Mouse (Mus musculus): ENCODE measurements around the gene Gm3278. TPM values are rescaled to one million over a fixed set of nuclear protein-coding genes. Genes with fewer than 3 reads are reported as not detected.
"Not testable (repeated sequence)": the region's sequence is repeated elsewhere in the genome, so short reads cannot be mapped to it uniquely, and the experiment has no call there.

The Gm3278 gene
- polyA plus RNA-seq (2016; fragmentation: Nextera tagmentation; extraction: Ambion mirVana) = not detected in 2 replicates

- not testable (repeated sequence) for H3K36me3 ChIP-seq; H3K4me1 ChIP-seq (replicated peaks); H3K27me3 ChIP-seq; ATAC-seq (ENCODE audit: insufficient number of reproducible peaks, insufficient read depth, low FRiP score, low TSS enrichment, low read depth); H3K27ac ChIP-seq; H3K4me2 ChIP-seq; H3K9me3 ChIP-seq; H3K4me3 ChIP-seq (replicated peaks); H3K9ac ChIP-seq (replicated peaks)
- WGBS = 71% methylated on average over 1 of the region's 3 CpGs
Observed at GRCm38 (mm10) chr14:4892116-4892515, at the start of gene Gm3278. Gene Gm3278, plus strand, starts transcription at chr14:4892416.

- not testable (repeated sequence) for H3K36me3 ChIP-seq; H3K27ac ChIP-seq; H3K9me3 ChIP-seq; H3K27me3 ChIP-seq; H3K4me1 ChIP-seq (replicated peaks); ATAC-seq (ENCODE audit: insufficient number of reproducible peaks, insufficient read depth, low FRiP score, low TSS enrichment, low read depth)
- 10% methylated on average over 39 of the region's 59 CpGs for WGBS
- peak within 1 kb of the TSS; percentile 50; the same call in 1 of the 2 replicates for H3K9ac ChIP-seq (replicated peaks)
- peak within 1 kb of the TSS; percentile 55 for H3K4me2 ChIP-seq
- H3K4me3 ChIP-seq (replicated peaks) = peak within 1 kb of the TSS; percentile 40
Observed at GRCm38 (mm10) chr14:4855299-4855980, 36.8 kb upstream of the Gm3278 start, which contains the start of gene Gm3264. Gene Gm3264, plus strand, starts transcription at chr14:4855576.

Other genes with a start within 250 kb of the Gm3278 start
- not detected in 2 replicates for gene Gm3239, start 228.2 kb upstream of the Gm3278 start, polyA plus RNA-seq (2016; fragmentation: Nextera tagmentation; extraction: Ambion mirVana)
- gene Gm7876, start 183.2 kb upstream of the Gm3278 start, polyA plus RNA-seq (2016; fragmentation: Nextera tagmentation; extraction: Ambion mirVana) = not detected in 2 replicates
- 0.15 and 0.31 TPM in 2 replicates for gene Gm3252, start 165.6 kb upstream of the Gm3278 start, polyA plus RNA-seq (2016; fragmentation: Nextera tagmentation; extraction: Ambion mirVana)
- gene Gm9602, start 116.1 kb upstream of the Gm3278 start, polyA plus RNA-seq (2016; fragmentation: Nextera tagmentation; extraction: Ambion mirVana) = not detected in 2 replicates
- not detected in 2 replicates for gene Gm3269, start 54.3 kb upstream of the Gm3278 start, polyA plus RNA-seq (2016; fragmentation: Nextera tagmentation; extraction: Ambion mirVana)
- gene Gm3264, start 36.8 kb upstream of the Gm3278 start, polyA plus RNA-seq (2016; fragmentation: Nextera tagmentation; extraction: Ambion mirVana) = 0.49 TPM in 1 of 2 replicates, not detected in the other
- gene Gm8297, start 91.5 kb downstream of the Gm3278 start, polyA plus RNA-seq (2016; fragmentation: Nextera tagmentation; extraction: Ambion mirVana) = not detected in 2 replicates
- not detected in 2 replicates for gene Gm3298, start 123.5 kb downstream of the Gm3278 start, polyA plus RNA-seq (2016; fragmentation: Nextera tagmentation; extraction: Ambion mirVana)
- gene 4930555G01Rik, start 158.2 kb downstream of the Gm3278 start, polyA plus RNA-seq (2016; fragmentation: Nextera tagmentation; extraction: Ambion mirVana) = not detected in 2 replicates
- 0.88 and 1.7 TPM in 2 replicates for gene Gm8281, start 178.6 kb downstream of the Gm3278 start, polyA plus RNA-seq (2016; fragmentation: Nextera tagmentation; extraction: Ambion mirVana)
- not detected in 2 replicates for gene Gm8279, start 239.1 kb downstream of the Gm3278 start, polyA plus RNA-seq (2016; fragmentation: Nextera tagmentation; extraction: Ambion mirVana)

All from limb, embryonic 12.5 days (tissue).